Mouse (Mus musculus): ENCODE data around the gene Pla2g16. TPM values are rescaled to one million over a fixed set of nuclear protein-coding genes. Genes with fewer than 3 reads are reported as not detected.

Gene Pla2g16
- polyA plus RNA-seq (2017; shearing (Covaris generic)): 48.2 TPM

DNA sequence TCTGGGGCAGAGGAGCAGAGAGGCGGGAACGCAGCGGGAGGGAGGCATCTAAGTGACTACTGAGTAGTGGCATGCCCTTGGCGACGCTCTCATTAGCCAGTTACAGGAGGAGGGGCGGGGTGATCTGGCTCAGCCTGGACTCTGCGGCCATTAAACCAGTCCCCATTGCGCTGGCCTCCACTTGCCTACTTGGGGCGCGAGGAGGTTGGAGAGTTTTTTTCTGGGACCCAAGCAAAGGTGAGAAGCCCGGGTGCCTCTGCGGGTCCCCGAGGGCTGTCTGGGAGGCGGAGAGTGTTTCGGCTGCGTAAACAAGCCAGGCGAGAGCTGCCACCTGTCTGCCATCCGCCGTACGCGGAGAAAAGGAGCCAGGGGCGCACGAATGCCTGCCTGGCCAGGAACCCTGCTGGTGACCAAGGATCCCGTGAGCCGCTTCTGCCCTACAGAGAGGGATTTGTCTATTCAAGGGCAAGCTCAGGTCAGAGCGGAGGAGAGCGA is at the start of gene Pla2g16:
TSS of gene Pla2g16 (plus strand) at position 132 of the 495 bp plus-strand sequence.

GRCm38 (mm10) chr19:7606801-7607689 is 49.8 kb downstream of the Pla2g16 start, which contains the start of gene Lgals12:
TSS of gene Lgals12 (minus strand) at chr19:7607193.

GRCm38 (mm10) chr19:7611942-7612757 is 54.9 kb downstream of the Pla2g16 start, which contains the start of gene Hrasls5:
TSS of gene Hrasls5 (plus strand) at chr19:7612541.

Other genes starting within 250 kb of the Pla2g16 start
- 160 TPM for gene Mark2, start 215.6 kb upstream of the Pla2g16 start, polyA plus RNA-seq (2017; shearing (Covaris generic))
- 21.0 TPM for gene Spindoc, start 174.5 kb upstream of the Pla2g16 start, polyA plus RNA-seq (2017; shearing (Covaris generic))
- gene 2700081O15Rik, start 139.8 kb upstream of the Pla2g16 start, polyA plus RNA-seq (2017; shearing (Covaris generic)): not detected
- gene Rtn3, start 74.2 kb upstream of the Pla2g16 start, polyA plus RNA-seq (2017; shearing (Covaris generic)): 60.5 TPM
- gene Atl3, start 63.4 kb upstream of the Pla2g16 start, polyA plus RNA-seq (2017; shearing (Covaris generic)): 15.7 TPM
- gene Lgals12, start 49.7 kb downstream of the Pla2g16 start, polyA plus RNA-seq (2017; shearing (Covaris generic)): not detected
- not detected for gene Hrasls5, start 55.1 kb downstream of the Pla2g16 start, polyA plus RNA-seq (2017; shearing (Covaris generic))
- gene Slc22a19, start 153.9 kb downstream of the Pla2g16 start, polyA plus RNA-seq (2017; shearing (Covaris generic)): not detected
- gene Slc22a26, start 245.2 kb downstream of the Pla2g16 start, polyA plus RNA-seq (2017; shearing (Covaris generic)): not detected

All from effector memory CD4-positive, alpha-beta T cell, adult 7 months (primary cell).